Mouse (Mus musculus) adrenal gland, adult 8-10 months (tissue): ENCODE results near the gene Pnpla8. TPM values are rescaled to one million over a fixed set of nuclear protein-coding genes. Genes with fewer than 3 reads are reported as not detected.

ENCODE experiments used
- DNase-seq: peaks from one replicate; pipeline ENCODE4 v3.0.0; 2022
- microRNA-seq, 2 experiments: library from miRNA; unstranded; fragments of <30 nt; microRNA quantifications; one replicate each; pipeline ENCODE4 v1.2.0; 2022
- total RNA-seq, 4 experiments: library from RNA; stranded (reverse); gene quantifications; 2 replicates each; pipeline ENCODE4 v1.2.4; 2022

Gene Pnpla8
- total RNA-seq, 4 experiments from 2014 or later, result 84.1 to 127 (median 109) TPM

GRCm38 (mm10) chr12:44355116-44355515 is 133.9 kb downstream of the Pnpla8 start:
- DNase-seq, result no peak

- DNase-seq, result no peak
Measured at GRCm38 (mm10) chr12:44357460-44357859, 136.3 kb downstream of the Pnpla8 start.

- no peak for DNase-seq
Measured at GRCm38 (mm10) chr12:44357881-44358280, 136.7 kb downstream of the Pnpla8 start.

GRCm38 (mm10) chr12:44371076-44371710 is 150.0 kb downstream of the Pnpla8 start:
- DNase-seq, result no peak

Small RNA genes lying within 50 kb of the gene (microRNA-seq; reads per million reads assigned to microRNA genes)
- 0 reads per million in 2 experiments for gene Mir5627

Other genes with a start within 250 kb of the Pnpla8 start
- 10 to 100 TPM; 47.4 to 72.3 (median 50.4) TPM for gene Dnajb9, start 11.0 kb upstream of the Pnpla8 start, total RNA-seq
- 10 to 100 TPM in 1 of 4 experiments, 1 to 10 TPM in 3; 3.4 to 14.9 (median 6.9) TPM for gene Nrcam, start 107.5 kb downstream of the Pnpla8 start, total RNA-seq